Mouse (Mus musculus) midbrain, embryonic 14.5 days (tissue): ENCODE data around the gene Lrp1. TPM values are rescaled to one million over a fixed set of nuclear protein-coding genes. Genes with fewer than 3 reads are reported as not detected.

Experiments used
- ATAC-seq: fragments of 200-750 bp; cut with Nextera tagmentation; 2 replicates; pipeline ENCODE4 v1.8.0; 2017; ENCODE audit warnings: moderate number of reproducible peaks, moderate library complexity; ENCODE audit not compliant: low FRiP score, low TSS enrichment
- DNase-seq: peaks from one replicate; pipeline ENCODE4 v3.0.0-alpha.2; 2015
- H3K27ac ChIP-seq: fragments of 300-500 bp; sonication (generic); replicated peaks from 2 replicates; pipeline ENCODE4 v1.5.1; 2014; ENCODE audit warnings: mild to moderate bottlenecking, low read depth, low read length, moderate library complexity
- H3K27me3 ChIP-seq: fragments of 300-500 bp; sonication (generic); 2 replicates; pipeline ENCODE4 v1.6.1; 2014; ENCODE audit warnings: low read length, control low read depth, mixed read lengths; ENCODE audit not compliant: control insufficient read depth, insufficient read depth
- H3K36me3 ChIP-seq: fragments of 300-500 bp; sonication (generic); 2 replicates; pipeline ENCODE4 v1.6.1; 2014; ENCODE audit warnings: low read length, control low read depth; ENCODE audit not compliant: control insufficient read depth, insufficient read depth
- H3K4me1 ChIP-seq: fragments of 300-500 bp; sonication (generic); 2 replicates; pipeline ENCODE4 v1.6.1; 2014; ENCODE audit warnings: mild to moderate bottlenecking, antibody characterized with exemption, low read length, control low read depth; ENCODE audit not compliant: control insufficient read depth, insufficient read depth
- H3K4me2 ChIP-seq: fragments of 300-500 bp; sonication (generic); 2 replicates; pipeline ENCODE4 v1.6.1; 2014; ENCODE audit warnings: mild to moderate bottlenecking, low read length, moderate library complexity
- H3K4me3 ChIP-seq: fragments of 300-500 bp; sonication (generic); replicated peaks from 2 replicates; pipeline ENCODE4 v1.5.1; 2014; ENCODE audit warnings: low read depth, low read length
- H3K9ac ChIP-seq: fragments of 300-500 bp; sonication (generic); replicated peaks from 2 replicates; pipeline ENCODE4 v1.6.1; 2014; ENCODE audit warnings: mild to moderate bottlenecking, low read length, moderate library complexity
- H3K9me3 ChIP-seq: fragments of 300-500 bp; sonication (generic); 2 replicates; pipeline ENCODE4 v1.6.1; 2016; ENCODE audit warnings: low read length, control low read depth, mixed read lengths; ENCODE audit not compliant: control insufficient read depth
- WGBS: fragments of 180-500 bp; shearing (Covaris S2); extraction: QIAGEN DNeasy Blood & Tissue Kit; methylation state at CpG from one replicate; pipeline ENCODE4 v1.1.7; 2014; 5-methylcytosine and 5-hydroxymethylcytosine counted together
- polyA plus RNA-seq: library from polyadenylated mRNA; unstranded; fragments of >200 nt; fragmentation: Nextera tagmentation; extraction: Ambion mirVana; gene quantifications from 2 replicates; pipeline ENCODE4 v1.2.1, GENCODE M21; 2014

Lrp1 gene
- polyA plus RNA-seq, 1 experiment from 2014 or later: 131 TPM

GRCm38 (mm10) chr10:127640421-127640820 lies 19.5 kb upstream of the Lrp1 start:
- no peak overlapping the region for H3K27ac ChIP-seq
- peaks cover 27% of the 10 kb centered on the region for H3K27me3 ChIP-seq
- 74% methylated on average over 5 of the region's 5 CpGs for WGBS
- no peak for ATAC-seq
- no peak overlapping the region for H3K4me3 ChIP-seq
- no peak overlapping the region for H3K4me2 ChIP-seq
- H3K4me1 ChIP-seq: peaks cover 11% of the 10 kb centered on the region
- H3K9me3 ChIP-seq: no peaks in the 10 kb centered on the region
- H3K9ac ChIP-seq: no peak overlapping the region
- DNase-seq: no peak
- H3K36me3 ChIP-seq: no peaks in the 10 kb centered on the region

DNA sequence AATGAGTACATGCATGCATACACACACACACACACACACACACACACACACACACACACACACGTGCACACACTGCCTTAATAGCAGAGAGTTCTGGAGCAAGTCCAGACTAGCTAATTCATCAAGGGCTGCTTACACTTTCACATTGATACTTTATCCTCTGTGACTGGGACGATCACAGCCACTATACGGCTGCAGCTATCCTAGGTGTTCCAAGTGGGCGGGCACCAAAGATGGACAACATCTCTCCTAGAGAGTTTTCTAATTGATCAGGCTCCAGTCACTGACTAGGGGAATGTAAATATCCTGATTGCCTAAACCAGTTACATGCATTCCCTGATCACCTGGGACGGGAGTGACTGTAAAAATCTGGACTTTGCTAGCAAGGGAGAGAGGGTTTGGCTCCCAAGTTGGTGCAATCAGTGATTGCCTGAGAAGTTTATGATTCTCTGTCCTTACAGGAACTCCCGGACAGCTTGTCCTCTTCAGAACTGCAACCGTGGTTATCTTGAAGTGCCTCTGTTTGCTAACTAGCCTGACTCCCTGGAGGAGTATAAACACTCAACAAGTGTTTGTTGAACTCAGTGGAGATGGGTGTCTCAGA lies 11.8 kb upstream of the Lrp1 start:
- WGBS: 83% methylated on average over 7 of the region's 7 CpGs
- H3K27me3 ChIP-seq: no peaks in the 10 kb centered on the region

DNA sequence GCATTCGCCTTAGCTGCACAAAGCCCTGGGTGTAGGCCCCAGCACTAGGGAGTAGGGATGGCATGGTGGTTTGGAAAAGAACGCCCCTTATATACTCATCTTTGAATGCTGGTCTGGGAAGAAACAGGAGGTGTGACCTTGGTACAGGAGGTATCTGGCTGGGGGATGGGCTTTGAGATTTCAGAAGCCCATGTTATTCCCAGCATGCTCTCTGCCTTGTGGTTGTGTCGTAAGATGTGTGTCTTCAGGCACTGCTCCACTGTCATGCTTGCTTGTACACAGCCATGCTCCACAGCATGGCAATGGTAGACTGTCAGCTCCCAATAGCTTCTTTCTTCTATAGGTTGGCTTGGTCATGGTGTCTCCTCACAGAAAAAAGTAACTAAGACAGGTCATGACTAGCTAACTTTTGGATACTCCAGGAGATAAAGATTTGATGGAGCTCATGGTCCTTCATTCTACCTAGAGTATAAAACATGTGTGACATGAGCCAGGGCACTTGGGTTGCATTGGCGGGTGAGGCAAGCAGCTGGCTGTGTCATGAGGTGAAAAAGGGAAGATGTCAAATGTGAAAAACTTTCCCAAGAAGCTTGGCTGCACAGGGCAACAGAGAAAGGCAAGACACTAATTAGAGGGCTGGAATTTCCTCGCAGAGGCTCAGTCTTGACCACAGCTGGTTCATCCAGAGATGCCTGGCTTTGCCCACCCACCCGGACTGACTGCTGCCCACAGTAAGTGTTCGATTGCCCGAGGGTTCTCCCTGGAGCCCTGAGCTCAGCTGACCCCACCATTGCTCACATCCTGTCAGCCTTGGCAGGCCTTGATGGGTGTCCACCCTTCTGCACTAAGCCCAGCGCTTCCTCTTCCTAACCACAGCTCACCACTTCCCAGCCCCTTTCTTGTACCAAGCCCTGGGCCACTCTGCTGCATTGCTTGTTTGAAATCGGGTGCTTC lies 10.6 kb upstream of the Lrp1 start:
- Histone ChIP-seq H3K4me3 (no peak overlapping the region), H3K36me3 (no peaks in the 10 kb centered on the region), H3K9ac (no peak overlapping the region), H3K27me3 (no peaks in the 10 kb centered on the region), H3K9me3 (0 out of 2 replicates have a peak, but pooled peaks cover 1% of the 10 kb centered on the region), H3K4me1 (no peaks in the 10 kb centered on the region), H3K4me2 (no peak overlapping the region), H3K27ac (no peak overlapping the region)
- WGBS: 92% methylated on average over 10 of the region's 10 CpGs
- DNase-seq (no peak), ATAC-seq (no peak)

More for the DNA sequence above, 11.8 kb upstream of the Lrp1 start:
- Histone ChIP-seq H3K9me3 (no peaks in the 10 kb centered on the region), H3K27ac (no peak overlapping the region), H3K9ac (no peak overlapping the region), H3K36me3 (no peaks in the 10 kb centered on the region), H3K4me2 (no peak overlapping the region), H3K4me3 (no peak overlapping the region), H3K4me1 (no peaks in the 10 kb centered on the region)
- no peak for DNase-seq
- no peak for ATAC-seq

GRCm38 (mm10) chr10:127626433-127626832 lies 5.5 kb upstream of the Lrp1 start:
- Histone ChIP-seq H3K27me3 (no peaks in the 10 kb centered on the region), H3K9ac (no peak overlapping the region), H3K4me3 (no peak overlapping the region), H3K4me2 (no peak overlapping the region), H3K9me3 (0 out of 2 replicates have a peak, but pooled peaks cover 3% of the 10 kb centered on the region), H3K27ac (no peak overlapping the region), H3K36me3 (no peaks in the 10 kb centered on the region), H3K4me1 (no peaks in the 10 kb centered on the region; the same call in 1 of the 2 replicates)
- WGBS: 87% methylated on average over 3 of the region's 3 CpGs
- ATAC-seq: no peak
- no peak for DNase-seq

- Histone ChIP-seq H3K4me2 (no peak overlapping the region), H3K4me3 (no peak overlapping the region), H3K36me3 (no peaks in the 10 kb centered on the region), H3K9me3 (0 out of 2 replicates have a peak, but pooled peaks cover 3% of the 10 kb centered on the region), H3K9ac (no peak overlapping the region), H3K27me3 (no peaks in the 10 kb centered on the region), H3K27ac (no peak overlapping the region), H3K4me1 (peaks cover 11% of the 10 kb centered on the region)
- WGBS: 90% methylated on average over 6 of the region's 6 CpGs
- DNase-seq (no peak), ATAC-seq (no peak)
These were observed 2.7 kb upstream of the Lrp1 start for GRCm38 (mm10) chr10:127623439-127624216.

GRCm38 (mm10) chr10:127622661-127623060 lies 1.7 kb upstream of the Lrp1 start:
- WGBS: 58% methylated on average over 4 of the region's 4 CpGs

DNA sequence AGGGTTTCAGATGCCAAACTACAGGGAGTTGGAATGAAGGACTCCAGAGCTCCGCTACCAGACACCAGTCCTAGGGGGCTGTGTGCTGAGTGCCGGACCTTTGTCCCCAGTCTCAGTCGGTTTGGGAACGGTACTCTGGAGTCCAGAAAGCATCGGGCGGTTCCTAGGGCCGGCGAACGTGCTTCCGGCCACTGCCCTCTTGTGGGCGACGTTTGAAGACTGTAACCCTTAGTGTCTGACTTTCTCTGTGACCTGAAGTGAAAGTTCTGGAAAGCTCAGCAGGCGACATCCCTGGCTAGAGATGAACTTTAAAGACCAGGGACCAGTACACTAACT lies 1.1 kb upstream of the Lrp1 start:
- Histone ChIP-seq H3K4me2 (peak overlapping the region; percentile 96), H3K27ac (peak overlapping the region; percentile 90; the same call in 1 of the 2 replicates), H3K4me1 (peaks cover 26% of the 10 kb centered on the region), H3K27me3 (no peaks in the 10 kb centered on the region), H3K9me3 (0 out of 2 replicates have a peak, but pooled peaks cover 3% of the 10 kb centered on the region), H3K36me3 (peaks cover 6% of the 10 kb centered on the region; the same call in 1 of the 2 replicates), H3K4me3 (peak overlapping the region; percentile 88), H3K9ac (peak overlapping the region; percentile 36; the same call in 1 of the 2 replicates)
- WGBS: under 1% methylated on average over 13 of the region's 13 CpGs
- DNase-seq (peak; percentile 67), ATAC-seq (peak; percentile 3; the same call in 1 of the 2 replicates)

More at GRCm38 (mm10) chr10:127622661-127623060, 1.7 kb upstream of the Lrp1 start:
- Histone ChIP-seq H3K27me3 (no peaks in the 10 kb centered on the region), H3K9ac (no peak overlapping the region), H3K36me3 (no peaks in the 10 kb centered on the region), H3K4me2 (peak overlapping the region; percentile 96; the same call in 1 of the 2 replicates), H3K4me3 (no peak overlapping the region), H3K4me1 (peaks cover 19% of the 10 kb centered on the region), H3K27ac (no peak overlapping the region), H3K9me3 (0 out of 2 replicates have a peak, but pooled peaks cover 3% of the 10 kb centered on the region)
- no peak for DNase-seq
- no peak for ATAC-seq
